Mouse (Mus musculus): ENCODE measurements around the gene Zdhhc14. TPM values are rescaled to one million over a fixed set of nuclear protein-coding genes. Genes with fewer than 3 reads are reported as not detected.

The Zdhhc14 gene
- total RNA-seq, 2 experiments from 2014 or later, result 4.4 to 5.7 TPM

DNA sequence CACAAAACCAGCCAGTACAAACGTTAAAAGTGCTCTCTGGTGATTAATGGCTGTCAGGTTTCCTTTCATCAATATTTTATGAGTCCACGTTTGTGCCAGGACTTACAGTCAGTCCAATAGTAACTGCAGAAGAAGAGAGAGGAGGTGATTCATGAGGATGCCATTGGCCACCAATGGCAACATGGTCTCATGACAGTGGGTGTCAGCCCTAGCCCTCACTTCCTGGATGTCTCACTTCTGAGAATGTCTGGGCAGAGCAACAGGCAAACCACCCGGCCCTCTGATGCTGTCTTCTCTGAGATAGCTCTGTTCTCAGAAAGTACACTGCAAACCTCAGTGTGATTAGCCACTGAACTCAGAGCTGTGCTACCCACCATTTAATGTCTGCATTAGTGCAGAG, 176.1 kb downstream of the Zdhhc14 start:
- DNase-seq, result no peak

DNA sequence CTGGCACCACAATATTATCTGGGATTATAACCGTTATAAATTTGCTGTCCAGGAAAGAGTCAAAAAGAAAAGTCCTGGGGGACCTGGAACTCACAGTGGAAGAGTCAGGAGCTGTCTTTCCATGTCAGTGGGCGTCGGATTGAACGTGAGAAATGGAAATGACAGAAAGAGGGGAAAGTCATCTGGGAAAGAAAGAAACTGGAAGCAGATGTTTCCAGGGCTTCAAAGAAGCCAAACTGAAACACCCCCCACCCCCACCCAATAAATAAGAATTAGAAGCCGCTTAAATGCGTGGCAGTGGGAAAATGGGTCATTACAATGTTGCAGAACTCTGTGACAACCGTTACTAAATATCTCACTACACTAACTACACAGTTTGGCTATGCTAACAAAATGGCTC, 176.6 kb downstream of the Zdhhc14 start:
- DNase-seq, result no peak

GRCm38 (mm10) chr17:5675951-5676350, 183.6 kb downstream of the Zdhhc14 start:
- peak; percentile 10 to 22 for DNase-seq

- no peak for DNase-seq
These were observed 187.0 kb downstream of the Zdhhc14 start for GRCm38 (mm10) chr17:5679315-5679714.

GRCm38 (mm10) chr17:5685324-5685723, 193.0 kb downstream of the Zdhhc14 start:
- DNase-seq, result no peak

GRCm38 (mm10) chr17:5687810-5688209, 195.5 kb downstream of the Zdhhc14 start:
- no peak for DNase-seq

- no peak for DNase-seq
These were observed 195.9 kb downstream of the Zdhhc14 start for GRCm38 (mm10) chr17:5688222-5688621.

DNA sequence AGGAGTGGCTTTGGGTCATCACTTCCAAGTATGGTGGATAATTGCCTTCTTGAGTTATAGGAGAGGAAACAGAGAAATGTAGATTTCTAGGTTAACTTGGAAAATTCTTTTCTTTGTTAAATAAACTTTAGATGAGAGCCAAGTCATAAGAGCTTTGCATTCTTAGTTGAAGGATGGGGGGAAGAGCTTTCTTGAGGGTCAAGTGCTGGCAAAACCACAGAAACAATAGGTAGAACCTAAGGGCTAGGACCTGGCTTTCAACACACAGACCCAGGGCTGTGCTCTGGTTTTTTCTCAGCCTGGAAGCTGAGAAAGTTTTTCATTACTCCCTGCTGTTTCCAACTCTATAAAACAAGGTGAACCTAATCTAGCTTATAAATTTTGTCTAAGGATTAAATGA, 196.3 kb downstream of the Zdhhc14 start:
- DNase-seq, result no peak

GRCm38 (mm10) chr17:5690746-5691535, 198.6 kb downstream of the Zdhhc14 start:
- DNase-seq, result no peak

DNA sequence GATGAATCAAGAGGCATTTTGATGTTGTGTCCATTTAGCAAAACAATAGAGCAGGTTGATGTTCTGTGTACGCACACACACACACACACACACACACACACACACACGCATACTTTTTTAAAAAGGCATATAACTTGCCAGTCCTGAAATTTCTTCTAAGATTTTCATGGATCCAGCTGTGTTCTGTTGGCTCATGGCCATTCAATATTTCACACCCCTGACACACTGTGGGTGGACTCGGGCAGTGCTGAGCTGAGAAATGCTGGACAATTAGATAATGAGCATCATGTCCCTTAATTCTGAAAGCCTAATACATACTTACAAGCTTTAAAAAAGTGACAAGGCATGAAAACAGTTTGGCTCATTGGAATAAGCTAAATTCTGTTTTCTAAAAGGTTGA, 200.3 kb downstream of the Zdhhc14 start:
- no peak for DNase-seq

- DNase-seq, result no peak
These were observed 200.9 kb downstream of the Zdhhc14 start for GRCm38 (mm10) chr17:5693256-5693655.

DNA sequence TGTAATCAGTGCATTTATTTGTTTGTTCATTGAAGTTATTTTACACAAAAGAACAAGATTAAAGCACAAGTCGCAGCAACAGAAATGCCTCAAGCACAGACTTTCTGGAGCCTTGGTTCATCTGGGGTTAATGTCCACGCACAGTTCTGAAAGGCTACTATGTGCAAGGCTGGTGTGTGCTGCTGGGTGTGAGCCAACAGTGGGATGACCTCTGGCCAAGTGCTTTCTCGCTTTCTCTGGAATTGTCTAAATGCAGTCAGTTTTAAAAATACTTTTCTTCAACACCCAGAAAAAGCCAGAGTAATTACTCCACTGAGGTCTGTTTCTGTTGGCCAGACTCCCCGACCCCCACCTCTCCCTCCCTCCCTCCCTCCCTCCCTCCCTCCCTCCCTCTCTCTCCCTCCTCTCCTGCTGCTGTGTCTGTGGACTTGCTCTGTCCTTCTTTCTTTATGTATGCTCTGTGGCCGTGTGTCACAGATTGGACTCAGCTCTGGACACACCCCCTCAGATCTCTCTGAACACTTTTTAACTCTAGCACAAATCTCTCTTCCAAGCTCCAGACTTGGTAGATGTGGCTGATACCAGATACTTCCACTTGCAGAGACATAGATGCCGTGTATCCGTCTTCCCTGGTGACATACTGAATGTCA, 206.2 kb downstream of the Zdhhc14 start:
- DNase-seq, result peak; percentile 24 to 64

DNA sequence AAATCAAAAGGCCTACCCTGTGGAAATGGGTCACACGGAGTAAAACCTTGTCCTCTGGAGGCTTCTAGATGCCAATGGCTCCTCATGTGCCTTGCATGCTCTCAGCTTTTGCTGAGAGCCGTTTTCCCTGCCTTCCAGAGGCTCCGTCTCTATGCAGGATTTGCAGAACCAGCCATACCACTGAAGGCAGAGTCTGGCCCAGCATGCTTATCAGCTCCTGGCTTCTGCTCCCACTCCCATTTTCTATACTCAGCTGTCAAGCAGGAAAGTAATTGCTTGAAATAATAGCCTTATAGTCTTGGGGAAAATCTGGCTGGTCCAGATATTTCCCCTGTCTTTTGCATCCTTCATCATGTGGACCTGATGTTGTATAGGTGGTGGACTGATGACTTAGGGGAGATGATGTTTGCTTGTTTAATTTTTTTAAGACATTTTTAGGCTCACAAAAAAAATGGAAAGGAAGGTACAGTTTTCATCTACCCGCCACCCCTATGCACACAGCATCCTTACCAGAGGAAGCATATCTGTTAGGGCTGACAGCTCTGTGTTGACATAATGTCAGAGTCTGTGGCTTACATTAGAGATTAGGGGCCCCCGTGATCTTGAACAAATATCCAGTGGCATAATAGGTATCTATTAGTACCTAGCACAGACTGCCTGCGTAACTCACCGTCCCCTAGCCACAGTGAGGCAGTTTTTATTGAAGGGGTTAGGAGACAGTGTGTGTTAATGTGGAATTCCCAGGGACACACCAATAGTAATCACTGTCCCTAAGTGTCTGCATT, 218.2 kb downstream of the Zdhhc14 start:
- no peak for DNase-seq

- DNase-seq, result no peak
These were observed 219.5 kb downstream of the Zdhhc14 start for GRCm38 (mm10) chr17:5711861-5712260.

- DNase-seq, result no peak
These were observed 220.8 kb downstream of the Zdhhc14 start for GRCm38 (mm10) chr17:5713141-5713540.

DNA sequence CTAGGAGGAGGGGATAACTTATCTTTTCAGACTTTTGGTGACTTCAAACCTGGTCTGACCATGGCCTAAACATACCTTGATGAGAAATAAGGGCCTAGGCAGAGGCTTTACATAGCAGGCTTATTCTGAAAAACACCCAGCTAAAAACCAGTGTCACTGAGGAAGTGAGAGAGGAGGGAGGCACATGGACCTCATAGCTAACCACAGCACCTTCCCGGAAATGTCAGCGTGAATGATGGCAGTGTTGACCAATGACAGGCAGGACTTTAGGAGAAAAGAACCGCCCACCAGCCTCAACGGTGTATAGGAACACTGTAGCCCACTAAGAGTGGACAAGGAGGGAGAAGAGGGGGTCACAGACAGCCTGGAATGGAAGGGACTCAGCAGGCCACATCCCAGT, 224.6 kb downstream of the Zdhhc14 start:
- DNase-seq, result no peak

- no peak for DNase-seq
These were observed 226.5 kb downstream of the Zdhhc14 start for GRCm38 (mm10) chr17:5718768-5719387.

DNA sequence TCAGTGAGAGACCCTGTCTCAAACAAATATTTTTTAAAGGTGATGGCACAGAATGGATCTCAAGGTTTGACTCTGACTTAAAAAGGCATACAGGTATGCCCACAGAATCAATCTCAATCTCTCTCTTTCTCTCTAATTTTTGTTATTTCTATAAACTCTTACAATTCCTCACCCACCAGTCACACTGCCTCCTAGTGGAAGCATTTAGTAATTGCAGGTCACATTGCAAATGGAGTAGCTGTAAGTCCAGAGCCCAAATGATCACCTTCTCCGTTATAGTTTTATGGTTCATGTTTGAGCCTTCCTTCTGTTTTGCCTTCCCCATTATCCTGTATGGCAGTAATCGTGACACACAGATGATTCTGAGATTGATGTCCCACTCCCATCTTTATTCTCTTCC, 230.4 kb downstream of the Zdhhc14 start:
- no peak for DNase-seq

DNA sequence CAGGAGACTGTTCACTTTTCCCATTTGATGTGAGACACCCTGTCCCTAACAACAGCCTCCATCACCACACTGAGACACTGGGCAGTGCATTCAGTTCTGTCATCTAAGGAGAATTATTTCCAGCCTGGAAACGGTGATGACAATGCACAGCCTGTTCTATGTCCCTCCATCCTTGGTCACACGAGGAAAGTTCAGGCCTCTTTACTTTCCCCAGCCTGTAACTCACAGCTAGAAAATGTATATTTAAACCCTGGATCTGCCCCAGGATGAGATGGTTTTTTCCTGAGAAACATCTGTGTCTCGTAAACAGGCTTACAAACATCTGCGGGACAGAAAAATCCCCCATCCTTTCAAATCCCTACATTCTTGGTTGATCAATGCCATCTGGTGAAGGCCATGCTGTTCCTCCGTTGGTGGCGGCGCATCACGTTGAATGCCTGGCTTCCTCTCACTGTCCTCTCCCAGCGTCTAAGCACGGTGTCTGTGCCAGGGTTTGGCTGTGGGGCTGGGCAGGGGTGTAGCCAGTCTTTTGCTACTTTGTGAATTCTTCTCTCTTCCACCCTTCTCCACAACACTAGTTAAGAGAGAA, 231.3 kb downstream of the Zdhhc14 start:
- DNase-seq, result no peak

- DNase-seq, result no peak
These were observed 237.3 kb downstream of the Zdhhc14 start for GRCm38 (mm10) chr17:5729587-5730125.

GRCm38 (mm10) chr17:5730538-5730937, 238.2 kb downstream of the Zdhhc14 start:
- DNase-seq, result no peak

DNA sequence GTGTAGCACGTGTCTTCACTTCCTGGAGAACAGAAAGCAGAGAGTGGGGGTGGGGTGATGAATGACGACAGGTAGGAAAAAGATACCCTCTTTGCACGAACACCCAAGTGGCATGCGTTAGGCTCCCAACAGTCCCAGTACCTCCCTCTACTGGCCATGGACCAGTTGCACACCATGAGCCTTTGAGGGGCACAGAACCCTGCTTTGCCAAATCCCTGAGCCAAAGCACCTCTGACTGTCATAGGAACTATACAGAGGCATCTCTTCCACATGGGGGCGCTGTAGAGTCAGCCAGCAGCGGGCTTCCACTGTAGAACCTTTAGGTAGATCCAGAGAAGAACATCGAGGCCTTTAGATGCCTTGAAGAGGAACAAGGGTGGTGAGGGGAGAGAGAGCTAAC, 241.0 kb downstream of the Zdhhc14 start:
- DNase-seq, result peak; percentile 57 to 78
